Mouse (Mus musculus) liver, embryonic 13.5 days (tissue): ENCODE results near the gene Mdc1. TPM values are rescaled to one million over a fixed set of nuclear protein-coding genes. Genes with fewer than 3 reads are reported as not detected.

Source experiments
- ATAC-seq: fragments of 200-750 bp; cut with Nextera tagmentation; 2 replicates; pipeline ENCODE4 v1.8.0; 2017; ENCODE audit warnings: low read depth, mild to moderate bottlenecking, moderate number of reproducible peaks, moderate library complexity
- DNase-seq: peaks from one replicate; pipeline ENCODE4 v3.0.0; 2022
- H3K27ac ChIP-seq: fragments of 300-500 bp; sonication (generic); 2 replicates; pipeline ENCODE4 v1.5.1; 2015; ENCODE audit warnings: moderate library complexity, mild to moderate bottlenecking, inconsistent platforms
- H3K27me3 ChIP-seq: fragments of 300-500 bp; sonication (generic); 2 replicates; pipeline ENCODE4 v1.6.1; 2015; ENCODE audit warnings: mild to moderate bottlenecking, inconsistent platforms
- H3K36me3 ChIP-seq: fragments of 300-500 bp; sonication (generic); 2 replicates; pipeline ENCODE4 v1.6.1; 2015; ENCODE audit warnings: mild to moderate bottlenecking, inconsistent platforms
- H3K4me1 ChIP-seq: fragments of 300-500 bp; sonication (generic); replicated peaks from 2 replicates; pipeline ENCODE4 v1.6.1; 2015; ENCODE audit warnings: inconsistent platforms
- H3K4me2 ChIP-seq: fragments of 300-500 bp; sonication (generic); 2 replicates; pipeline ENCODE4 v1.6.1; 2015; ENCODE audit warnings: inconsistent platforms, mild to moderate bottlenecking, moderate library complexity
- H3K4me3 ChIP-seq: fragments of 300-500 bp; sonication (generic); replicated peaks from 2 replicates; pipeline ENCODE4 v1.5.1; 2015; ENCODE audit warnings: mild to moderate bottlenecking, inconsistent platforms
- H3K9ac ChIP-seq: fragments of 300-500 bp; sonication (generic); 2 replicates; pipeline ENCODE4 v1.6.1; 2015; ENCODE audit warnings: mild to moderate bottlenecking, inconsistent platforms
- H3K9me3 ChIP-seq: fragments of 300-500 bp; sonication (generic); replicated peaks from 2 replicates; pipeline ENCODE4 v1.6.1; 2016; ENCODE audit warnings: inconsistent platforms
- WGBS: fragments of 180-500 bp; shearing (Covaris S2); methylation state at CpG from one replicate; pipeline ENCODE4 v1.1.7; 2015; ENCODE audit not compliant: insufficient replicate concordance; 5-methylcytosine and 5-hydroxymethylcytosine counted together
- microRNA-seq: library from miRNA; unstranded; fragments of <30 nt; microRNA quantifications from one replicate; pipeline ENCODE4, GENCODE M21; 2016
- polyA plus RNA-seq: library from polyadenylated mRNA; unstranded; fragments of >200 nt; fragmentation: Nextera tagmentation; extraction: Ambion mirVana; gene quantifications from 2 replicates; pipeline ENCODE4 v1.2.1, GENCODE M21; 2015

The Mdc1 gene
- polyA plus RNA-seq, 1 experiment from 2014 or later, result 8.0 TPM

DNA sequence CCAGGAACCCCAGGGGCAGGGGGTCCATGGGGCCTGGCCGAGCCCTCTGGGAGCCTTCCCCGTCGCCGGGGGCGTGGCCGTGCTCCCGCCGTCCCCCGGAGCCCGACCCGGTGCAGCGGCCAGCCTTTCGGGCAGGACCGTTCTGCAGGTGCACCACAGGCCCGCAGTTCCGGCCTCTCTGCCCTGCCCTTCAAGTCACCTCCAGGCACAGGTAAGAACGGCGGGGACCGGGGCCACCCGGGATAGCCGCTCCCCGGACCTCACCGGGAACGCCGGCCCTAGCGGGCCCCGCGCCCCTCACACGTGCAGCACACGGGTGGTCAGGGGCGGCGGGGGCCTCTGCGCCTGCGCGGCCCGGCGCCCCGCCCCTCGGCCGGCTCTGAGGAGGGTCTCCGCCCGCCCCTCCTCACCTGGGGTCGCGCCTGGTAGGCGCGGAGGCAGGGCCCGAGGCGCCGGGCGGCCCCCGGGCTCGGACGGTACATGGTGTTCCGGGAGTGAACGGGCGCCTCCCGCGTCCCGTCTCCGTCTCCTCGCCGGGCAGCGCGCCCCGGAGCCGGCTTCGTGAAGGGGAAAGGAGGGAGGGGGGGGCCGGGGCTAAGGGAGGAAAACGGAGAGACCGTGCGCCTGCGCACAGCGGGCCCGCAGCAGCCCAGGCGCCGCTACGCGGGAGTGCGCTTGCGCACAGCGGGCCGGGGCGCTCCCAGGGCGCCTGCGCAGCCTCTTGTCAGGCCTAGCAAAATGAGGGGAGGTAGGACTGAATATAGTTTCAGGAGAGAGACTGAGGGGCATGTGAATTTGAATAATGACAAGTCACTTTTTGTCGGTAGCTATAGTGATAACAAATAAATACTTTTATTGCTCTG lies 55.7 kb downstream of the Mdc1 start, which contains the start of gene 2310061I04Rik:
2310061I04Rik (minus strand) TSS at position 651 of the 863 bp plus-strand sequence.
- H3K4me1 ChIP-seq, result peaks cover 44% of the 10 kb centered on the region
- peak within 1 kb of the TSS; percentile 91 for H3K4me3 ChIP-seq
- peak within 1 kb of the TSS; percentile 86 for H3K27ac ChIP-seq
- H3K9ac ChIP-seq, result peak within 1 kb of the TSS; percentile 94
- H3K9me3 ChIP-seq, result no peaks in the 10 kb centered on the region
- peak within 1 kb of the TSS; percentile 98 for H3K4me2 ChIP-seq
- under 1% methylated on average over 84 of the region's 86 CpGs for WGBS
- ATAC-seq, result peak; percentile 91
- peak; percentile 86 for DNase-seq
- H3K36me3 ChIP-seq, result peaks cover 37% of the 10 kb centered on the region
- no peaks in the 10 kb centered on the region for H3K27me3 ChIP-seq

DNA sequence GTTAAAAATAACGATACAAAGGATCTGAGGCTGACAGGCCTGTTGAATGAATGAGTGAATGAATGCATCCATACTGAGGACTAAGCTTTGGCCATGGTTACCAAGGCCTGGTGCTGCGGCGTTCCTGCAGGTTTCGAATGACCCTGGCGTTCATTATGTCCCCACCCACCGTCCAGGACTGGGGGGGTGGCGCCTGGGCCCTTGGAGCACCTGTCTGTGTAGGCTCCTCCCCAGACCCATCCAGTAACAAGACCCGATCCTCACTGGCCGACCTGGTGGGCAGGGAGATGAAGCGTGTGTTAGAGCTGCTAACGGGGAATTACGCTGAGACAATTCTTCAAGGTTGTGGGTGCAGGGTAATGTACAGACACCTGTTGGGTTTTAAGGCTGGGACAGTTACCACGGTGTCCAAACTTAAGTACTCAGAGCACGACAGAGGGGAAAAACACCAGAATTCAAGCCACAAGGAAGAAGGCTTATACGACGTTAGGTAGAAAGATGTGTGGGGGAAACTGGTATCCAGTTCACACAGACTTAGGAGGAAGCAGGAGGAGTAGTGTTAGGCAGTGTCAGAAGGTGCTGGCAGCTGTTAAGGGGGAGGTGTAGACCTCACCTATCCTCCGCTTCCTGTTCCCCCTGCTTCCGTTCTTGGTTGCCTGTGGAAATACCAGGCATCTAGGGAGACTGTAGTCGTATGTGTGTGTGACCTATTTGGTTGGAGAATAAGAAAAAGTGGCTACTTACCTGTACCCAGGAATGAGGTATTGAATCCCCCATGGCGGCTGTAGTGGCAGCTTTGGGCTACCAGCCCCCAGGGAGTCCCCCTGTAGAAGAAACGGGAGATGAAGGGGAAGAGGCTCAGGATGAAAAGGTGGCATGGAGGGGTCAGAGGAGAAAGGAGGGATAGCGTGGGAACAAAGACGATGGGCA lies 56.6 kb downstream of the Mdc1 start:
- H3K27ac ChIP-seq, result peak overlapping the region; percentile 86
- peak overlapping the region; percentile 98 for H3K4me2 ChIP-seq
- peak; percentile 31 for DNase-seq
- H3K36me3 ChIP-seq, result peaks cover 28% of the 10 kb centered on the region
- peak; percentile 57 for ATAC-seq
- peak overlapping the region; percentile 94 for H3K9ac ChIP-seq
- no peaks in the 10 kb centered on the region for H3K9me3 ChIP-seq
- H3K4me1 ChIP-seq, result peaks cover 44% of the 10 kb centered on the region
- H3K27me3 ChIP-seq, result no peaks in the 10 kb centered on the region
- H3K4me3 ChIP-seq, result peak overlapping the region; percentile 91
- WGBS, result 33% methylated on average over 23 of the region's 23 CpGs

GRCm38 (mm10) chr17:35900636-35901035 lies 59.3 kb downstream of the Mdc1 start:
- Histone ChIP-seq H3K4me2 (no peak overlapping the region), H3K9ac (0 out of 2 replicates have a peak overlapping the region, but pooled peaks have one; percentile 3), H3K27ac (peak overlapping the region; percentile 34; the same call in 1 of the 2 replicates), H3K4me1 (peaks cover 51% of the 10 kb centered on the region), H3K36me3 (peaks cover 17% of the 10 kb centered on the region), H3K9me3 (no peaks in the 10 kb centered on the region), H3K27me3 (no peaks in the 10 kb centered on the region), H3K4me3 (no peak overlapping the region)
- no peak for DNase-seq
- 29% methylated on average over 3 of the region's 3 CpGs for WGBS
- no peak for ATAC-seq

DNA sequence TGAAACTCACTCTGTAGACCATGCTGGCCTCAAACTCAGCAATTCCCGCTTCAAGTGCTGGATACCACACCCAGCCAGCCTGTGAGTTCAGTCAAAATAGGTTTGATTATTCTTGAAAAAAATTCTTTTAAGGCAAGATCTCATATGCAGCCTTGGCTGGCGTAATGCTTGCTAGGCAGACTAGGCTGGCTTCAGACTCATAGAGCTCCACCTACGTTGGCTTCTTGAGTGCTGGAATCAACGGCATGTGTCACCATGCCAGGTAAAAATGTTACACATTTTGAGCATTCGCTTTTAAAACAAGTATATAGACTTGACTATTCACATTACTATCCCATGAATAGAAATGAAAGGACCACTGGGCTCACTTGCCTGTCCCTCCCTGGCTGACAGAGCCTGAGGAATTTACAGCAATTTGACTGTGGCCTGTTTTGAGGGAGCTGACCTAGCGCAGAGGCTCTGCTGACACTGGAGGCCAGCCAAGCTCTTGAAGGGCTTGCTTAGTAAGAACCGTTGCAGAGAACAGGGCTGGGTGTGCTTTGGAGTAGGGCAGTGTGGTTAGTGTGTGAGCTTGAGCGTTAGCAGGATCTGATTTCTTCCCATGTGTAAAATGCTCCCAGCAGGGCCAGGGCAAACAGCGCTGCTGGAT lies 62.2 kb downstream of the Mdc1 start:
- WGBS, result 70% methylated on average over 9 of the region's 9 CpGs
- DNase-seq, result no peak

DNA sequence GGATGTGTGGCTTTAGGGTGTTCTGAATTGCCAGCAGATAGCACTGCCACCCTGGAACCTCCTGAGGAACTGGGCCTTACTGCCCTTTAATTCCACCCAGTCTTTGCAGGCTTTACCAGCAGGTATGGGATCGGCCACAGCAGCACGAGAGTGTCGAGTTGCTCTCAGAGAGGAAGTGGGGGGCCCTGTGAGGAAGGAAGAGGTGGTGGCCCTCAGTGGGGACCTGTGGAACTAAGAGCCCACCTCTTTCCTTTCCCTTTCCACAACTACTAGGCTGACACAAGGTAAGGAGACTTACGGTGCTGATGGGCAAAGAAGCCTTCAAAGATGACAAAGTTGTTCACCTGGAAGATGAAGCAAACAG lies 62.7 kb downstream of the Mdc1 start:
- H3K9me3 ChIP-seq, result no peaks in the 10 kb centered on the region
- H3K4me2 ChIP-seq, result no peak overlapping the region
- peaks cover 31% of the 10 kb centered on the region for H3K36me3 ChIP-seq
- no peak overlapping the region for H3K27ac ChIP-seq
- no peaks in the 10 kb centered on the region for H3K27me3 ChIP-seq
- ATAC-seq, result no peak
- WGBS, result 37% methylated on average over 4 of the region's 4 CpGs
- H3K9ac ChIP-seq, result no peak overlapping the region
- peaks cover 33% of the 10 kb centered on the region for H3K4me1 ChIP-seq
- DNase-seq, result no peak
- H3K4me3 ChIP-seq, result no peak overlapping the region

More for the DNA sequence above, 62.2 kb downstream of the Mdc1 start:
- no peak overlapping the region for H3K27ac ChIP-seq
- no peaks in the 10 kb centered on the region for H3K9me3 ChIP-seq
- no peak overlapping the region for H3K9ac ChIP-seq
- peaks cover 30% of the 10 kb centered on the region for H3K36me3 ChIP-seq
- H3K4me2 ChIP-seq, result no peak overlapping the region
- no peaks in the 10 kb centered on the region for H3K27me3 ChIP-seq
- no peak overlapping the region for H3K4me3 ChIP-seq
- H3K4me1 ChIP-seq, result peaks cover 28% of the 10 kb centered on the region
- no peak for ATAC-seq

- H3K27me3 ChIP-seq, result no peaks in the 10 kb centered on the region
- 87% methylated on average over 1 of the region's 1 CpGs for WGBS
- H3K4me2 ChIP-seq, result no peak overlapping the region
- H3K4me1 ChIP-seq, result peaks cover 35% of the 10 kb centered on the region
- H3K36me3 ChIP-seq, result peaks cover 28% of the 10 kb centered on the region
- H3K9me3 ChIP-seq, result no peaks in the 10 kb centered on the region
- no peak for ATAC-seq
- H3K27ac ChIP-seq, result no peak overlapping the region
- no peak overlapping the region for H3K9ac ChIP-seq
- no peak for DNase-seq
- H3K4me3 ChIP-seq, result no peak overlapping the region
These were observed 64.3 kb downstream of the Mdc1 start for GRCm38 (mm10) chr17:35905587-35905986.

DNA sequence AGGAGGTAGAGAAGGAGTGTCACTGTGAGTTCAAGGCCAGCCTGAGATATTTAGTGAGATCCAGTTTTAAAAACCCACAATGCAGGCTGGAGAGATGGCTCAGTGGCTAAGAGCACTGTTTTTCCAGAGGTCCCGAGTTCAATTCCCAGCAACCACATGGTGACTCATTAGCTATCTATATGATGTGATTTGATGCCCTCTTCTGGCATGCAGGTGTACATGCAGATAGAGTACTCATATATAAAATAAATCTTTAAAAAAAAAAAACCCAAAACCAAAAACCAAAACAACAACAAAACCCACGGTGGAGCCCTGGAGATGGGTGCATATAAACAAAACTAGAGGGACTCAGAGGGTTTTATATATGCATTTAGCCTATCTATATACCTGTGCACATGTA lies 66.3 kb downstream of the Mdc1 start:
- Histone ChIP-seq H3K27me3 (no peaks in the 10 kb centered on the region), H3K36me3 (peaks cover 47% of the 10 kb centered on the region), H3K4me3 (no peak overlapping the region), H3K4me1 (peaks cover 35% of the 10 kb centered on the region), H3K9ac (no peak overlapping the region), H3K4me2 (no peak overlapping the region), H3K9me3 (no peaks in the 10 kb centered on the region), H3K27ac (no peak overlapping the region)
- DNase-seq, result no peak
- 45% methylated on average over 2 of the region's 2 CpGs for WGBS
- ATAC-seq, result no peak

Small RNA genes within 50 kb of the gene (microRNA-seq; reads per million reads assigned to microRNA genes)
- gene Gm28033, result 2.6 reads per million

Other genes with a start within 250 kb of the Mdc1 start
- not detected in 2 replicates for gene Sfta2, start 240.0 kb upstream of the Mdc1 start, polyA plus RNA-seq
- not detected in 2 replicates for gene Gm9573, start 214.9 kb upstream of the Mdc1 start, polyA plus RNA-seq
- gene Mucl3, start 197.8 kb upstream of the Mdc1 start, polyA plus RNA-seq, result 0.03 and 0.06 TPM in 2 replicates
- 7.7 TPM in 2 replicates for gene Vars2, start 173.9 kb upstream of the Mdc1 start, polyA plus RNA-seq
- gene Gtf2h4, start 167.8 kb upstream of the Mdc1 start, polyA plus RNA-seq, result 31.9 and 33.9 TPM in 2 replicates
- 2.9 and 3.7 TPM in 2 replicates for gene Ddr1, start 136.9 kb upstream of the Mdc1 start, polyA plus RNA-seq
- gene Ier3, start 19.8 kb upstream of the Mdc1 start, polyA plus RNA-seq, result 21.6 and 23.2 TPM in 2 replicates
- gene Flot1, start 18.3 kb upstream of the Mdc1 start, polyA plus RNA-seq, result 38.2 and 38.5 TPM in 2 replicates
- 520 and 547 TPM in 2 replicates for gene Tubb5, start 3.2 kb upstream of the Mdc1 start, polyA plus RNA-seq
- 23.0 and 25.4 TPM in 2 replicates for gene Nrm, start 19.8 kb downstream of the Mdc1 start, polyA plus RNA-seq
- 8.0 and 11.8 TPM in 2 replicates for gene Ppp1r18, start 24.1 kb downstream of the Mdc1 start, polyA plus RNA-seq
- 35.2 and 40.3 TPM in 2 replicates for gene Dhx16, start 38.3 kb downstream of the Mdc1 start, polyA plus RNA-seq
- 14.3 and 15.1 TPM in 2 replicates for gene 2310061I04Rik, start 55.9 kb downstream of the Mdc1 start, polyA plus RNA-seq
- 9.3 and 9.9 TPM in 2 replicates for gene Atat1, start 68.6 kb downstream of the Mdc1 start, polyA plus RNA-seq
- gene Mrps18b, start 74.9 kb downstream of the Mdc1 start, polyA plus RNA-seq, result 105 and 106 TPM in 2 replicates
- gene Ppp1r10, start 74.9 kb downstream of the Mdc1 start, polyA plus RNA-seq, result 19.4 and 27.5 TPM in 2 replicates
- 81.3 and 110 TPM in 2 replicates for gene Abcf1, start 128.2 kb downstream of the Mdc1 start, polyA plus RNA-seq
- 14.6 and 15.2 TPM in 2 replicates for gene Gnl1, start 138.3 kb downstream of the Mdc1 start, polyA plus RNA-seq
- 8.3 and 8.7 TPM in 2 replicates for gene Prr3, start 138.7 kb downstream of the Mdc1 start, polyA plus RNA-seq
- gene H2-T24, start 179.0 kb downstream of the Mdc1 start, polyA plus RNA-seq, result 5.2 and 5.7 TPM in 2 replicates
- gene H2-T23, start 191.3 kb downstream of the Mdc1 start, polyA plus RNA-seq, result 23.1 and 24.0 TPM in 2 replicates
- 9.2 and 9.4 TPM in 2 replicates for gene H2-T22, start 201.2 kb downstream of the Mdc1 start, polyA plus RNA-seq
- not detected in 2 replicates for gene Gm6034, start 201.4 kb downstream of the Mdc1 start, polyA plus RNA-seq
- 0.08 TPM in 1 of 2 replicates, not detected in the other for gene Gm11127, start 216.9 kb downstream of the Mdc1 start, polyA plus RNA-seq